Comparison of ENCODE assay signal across 26 mouse cellular contexts in genomic region chr11:80515895-80516294, GRCm38 (mm10). TPM values are rescaled to one million over a fixed set of nuclear protein-coding genes. Genes with fewer than 3 reads are reported as not detected.
A peak's percentile ranks its signal among the peaks of the same experiment; 100 is the strongest.
DNase-seq lines count a peak whose midpoint lies in the region; ATAC-seq and TF ChIP-seq lines count a peak whose summit lies in the region.
"Had no signal": no experiment of that assay in that cellular context is flagged by ENCODE, and none has a peak within 500 bp of the region (broad histone marks: within the 10 kb centered on the region; RNA-seq: fewer than 3 reads in every experiment).

No protein-coding gene starts in this region.

- DNase-seq in forebrain, embryonic 10.5 days (ENCODE audit: extremely low spot score, low spot score), result no peak
- DNase-seq in left cerebral cortex, adult 2 months (ENCODE audit: extremely low spot score in 1 of 2, low spot score in 2 of 2), result no peak
- DNase-seq in left cerebral cortex, adult 9 months (ENCODE audit: low spot score in 2 of 2), result no peak
- DNase-seq in neural tube, embryonic 10.5 days (ENCODE audit: extremely low spot score, low spot score), result no peak
- no peak for DNase-seq in heart, postnatal 25 days (ENCODE audit: low spot score)
- DNase-seq: adrenal gland, postnatal 10 days; cerebellum, adult 11 months; cerebellum, adult 9-10 months; cerebellum, postnatal 36 days; embryo, embryonic 11 days; heart, postnatal 10 days; kidney, adult 2 months; kidney, postnatal 36 days; right cerebral cortex, postnatal 25 days; thymus, postnatal 25 days had no signal

- no peaks in the 10 kb centered on the region for H3K36me3 ChIP-seq in forebrain, embryonic 13.5 days (ENCODE audit: poor library complexity, severe bottlenecking)
- H3K36me3 ChIP-seq in forebrain, embryonic 10.5 days (replicated peaks), result no peaks in the 10 kb centered on the region
- no peaks in the 10 kb centered on the region for H3K36me3 ChIP-seq in neural tube, embryonic 15.5 days
- H3K36me3 ChIP-seq in midbrain, embryonic 16.5 days (ENCODE audit: control insufficient read depth, insufficient read depth, low read length), result no peaks in the 10 kb centered on the region
- H3K36me3 ChIP-seq: embryonic facial prominence, embryonic 12.5 days; heart, embryonic 13.5 days; hindbrain, embryonic 10.5 days; intestine, embryonic 15.5 days; liver, embryonic 15.5 days; lung, embryonic 15.5 days had no signal

- WGBS in forebrain, embryonic 13.5 days, result 76% methylated on average over 8 of the region's 8 CpGs
- 82% methylated on average over 8 of the region's 8 CpGs for WGBS in forebrain, embryonic 10.5 days
- WGBS in neural tube, embryonic 15.5 days, result 85% methylated on average over 8 of the region's 8 CpGs
- WGBS in midbrain, embryonic 16.5 days, result 74% methylated on average over 8 of the region's 8 CpGs

- no peak overlapping the region for H3K9ac ChIP-seq in forebrain, embryonic 13.5 days
- no peak overlapping the region for H3K9ac ChIP-seq in neural tube, embryonic 15.5 days (replicated peaks)
- H3K9ac ChIP-seq in midbrain, embryonic 16.5 days (ENCODE audit: low read depth, low read length), result no peak overlapping the region
- H3K9ac ChIP-seq: embryonic facial prominence, embryonic 12.5 days; heart, embryonic 13.5 days; intestine, embryonic 15.5 days; liver, embryonic 15.5 days; lung, embryonic 15.5 days had no signal

- H3K4me3 ChIP-seq in forebrain, embryonic 13.5 days, result no peak overlapping the region
- H3K4me3 ChIP-seq in forebrain, embryonic 10.5 days, result no peak overlapping the region
- no peak overlapping the region for H3K4me3 ChIP-seq in left cerebral cortex, adult 2 months
- no peak overlapping the region for H3K4me3 ChIP-seq in neural tube, embryonic 15.5 days (replicated peaks)
- H3K4me3 ChIP-seq in midbrain, embryonic 16.5 days (ENCODE audit: low read depth, low read length), result no peak overlapping the region
- H3K4me3 ChIP-seq: embryonic facial prominence, embryonic 12.5 days; heart, embryonic 13.5 days; hindbrain, embryonic 10.5 days; intestine, embryonic 15.5 days; liver, embryonic 15.5 days; lung, embryonic 15.5 days had no signal

- TF ChIP-seq CTCF in left cerebral cortex, adult 2 months (IDR thresholded peaks at IDR 0.05), result no peak

- peaks cover 80% of the 10 kb centered on the region for H3K4me1 ChIP-seq in forebrain, embryonic 13.5 days
- peaks cover 43% of the 10 kb centered on the region for H3K4me1 ChIP-seq in forebrain, embryonic 10.5 days
- peaks cover 47% of the 10 kb centered on the region for H3K4me1 ChIP-seq in neural tube, embryonic 15.5 days
- H3K4me1 ChIP-seq in midbrain, embryonic 16.5 days (ENCODE audit: control insufficient read depth, insufficient read depth, low read length), result peaks cover 49% of the 10 kb centered on the region
- H3K4me1 ChIP-seq: intestine, embryonic 15.5 days; liver, embryonic 15.5 days; lung, embryonic 15.5 days had no signal

- no peak for ATAC-seq in forebrain, embryonic 13.5 days
- no peak for ATAC-seq in neural tube, embryonic 15.5 days (ENCODE audit: low FRiP score)
- no peak for ATAC-seq in midbrain, embryonic 16.5 days
- ATAC-seq: hindbrain, postnatal 0 days; intestine, embryonic 15.5 days; Patski had no signal

- peak overlapping the region; percentile 44 for H3K27ac ChIP-seq in forebrain, embryonic 13.5 days
- no peak overlapping the region for H3K27ac ChIP-seq in forebrain, embryonic 10.5 days
- peak overlapping the region; percentile 73 for H3K27ac ChIP-seq in left cerebral cortex, adult 2 months
- H3K27ac ChIP-seq in neural tube, embryonic 15.5 days (replicated peaks), result 0 out of 2 replicates have a peak overlapping the region, but pooled peaks have one; percentile 33
- H3K27ac ChIP-seq in midbrain, embryonic 16.5 days (ENCODE audit: low read length), result peak overlapping the region; percentile 4; the same call in 1 of the 2 replicates
- H3K27ac ChIP-seq: heart, embryonic 13.5 days; hindbrain, postnatal 0 days; intestine, embryonic 15.5 days; liver, embryonic 15.5 days; lung, embryonic 15.5 days had no signal

- intact Hi-C loops in left cerebral cortex, adult 2 months (cut with DNase I), result no loop called here
- intact Hi-C loops in heart, postnatal 25 days (cut with DNase I), result no loop called here

- no peaks in the 10 kb centered on the region for H3K9me3 ChIP-seq in forebrain, embryonic 13.5 days (replicated peaks)
- no peaks in the 10 kb centered on the region for H3K9me3 ChIP-seq in forebrain, embryonic 10.5 days
- no peaks in the 10 kb centered on the region for H3K9me3 ChIP-seq in neural tube, embryonic 15.5 days (replicated peaks)
- no peaks in the 10 kb centered on the region for H3K9me3 ChIP-seq in midbrain, embryonic 16.5 days (replicated peaks; ENCODE audit: control insufficient read depth, low read length, poor library complexity, severe bottlenecking)
- H3K9me3 ChIP-seq: embryonic facial prominence, embryonic 12.5 days; heart, embryonic 13.5 days; hindbrain, embryonic 10.5 days; intestine, embryonic 15.5 days; liver, embryonic 15.5 days; lung, embryonic 15.5 days had no signal

- no peak overlapping the region for H3K4me2 ChIP-seq in forebrain, embryonic 13.5 days
- no peak overlapping the region for H3K4me2 ChIP-seq in neural tube, embryonic 15.5 days
- H3K4me2 ChIP-seq in midbrain, embryonic 16.5 days (ENCODE audit: low read length), result no peak overlapping the region
- H3K4me2 ChIP-seq: embryonic facial prominence, embryonic 12.5 days; heart, embryonic 13.5 days; intestine, embryonic 15.5 days; liver, embryonic 15.5 days; lung, embryonic 15.5 days had no signal

- H3K27me3 ChIP-seq in forebrain, embryonic 13.5 days, result no peaks in the 10 kb centered on the region
- 0 out of 2 replicates have a peak, but pooled peaks cover 11% of the 10 kb centered on the region for H3K27me3 ChIP-seq in forebrain, embryonic 10.5 days (ENCODE audit: poor library complexity, severe bottlenecking)
- H3K27me3 ChIP-seq in neural tube, embryonic 15.5 days (replicated peaks), result 0 out of 2 replicates have a peak, but pooled peaks cover 3% of the 10 kb centered on the region
- H3K27me3 ChIP-seq in midbrain, embryonic 16.5 days (ENCODE audit: control insufficient read depth, insufficient read depth, low read depth, low read length), result no peaks in the 10 kb centered on the region
- H3K27me3 ChIP-seq: embryonic facial prominence, embryonic 12.5 days; heart, embryonic 13.5 days; intestine, embryonic 15.5 days; liver, embryonic 15.5 days; lung, embryonic 15.5 days; Patski had no signal

RNA-seq across cellular contexts. Expression of gene Cdk5r1, which starts 39.1 kb away (rescaled TPM):
- polyA plus RNA-seq in forebrain, embryonic 13.5 days (2015; fragmentation: Nextera tagmentation; extraction: Ambion mirVana), result 67.9 and 73.9 TPM in 2 replicates
- 3.1 and 4.7 TPM in 2 replicates for polyA plus RNA-seq in forebrain, embryonic 10.5 days (2016; fragmentation: Nextera tagmentation; extraction: Ambion mirVana)
- 100 to 1,000 TPM; 329 to 334 TPM for total RNA-seq in left cerebral cortex, adult 2 months (2021)
- 69.6 and 82.7 TPM in 2 replicates for polyA plus RNA-seq in neural tube, embryonic 15.5 days (2015; fragmentation: Nextera tagmentation; extraction: Ambion mirVana)
- 90.2 and 91.0 TPM in 2 replicates for polyA plus RNA-seq in midbrain, embryonic 16.5 days (2015; fragmentation: Nextera tagmentation; extraction: Ambion mirVana)
- 1 to 10 TPM; 1.7 to 2.4 TPM for total RNA-seq in heart, postnatal 25 days (2021)

Comparison
In these comparisons a context has a peak if more than half of its experiments do, and no peak if none do; other contexts are left out.
1. RNA of gene Cdk5r1, which starts 39.1 kb away (polyA plus RNA-seq): 90.2 to 91.0 TPM in midbrain, embryonic 16.5 days, 69.6 to 82.7 TPM in neural tube, embryonic 15.5 days and 67.9 to 73.9 TPM in forebrain, embryonic 13.5 days; 3.1 to 4.7 TPM in forebrain, embryonic 10.5 days; every median in the first group is over 10 times any median in the second.